Mouse (Mus musculus) limb, embryonic 15.5 days (tissue): ENCODE measurements around the gene Fut11. TPM values are rescaled to one million over a fixed set of nuclear protein-coding genes. Genes with fewer than 3 reads are reported as not detected.

Source experiments
- ATAC-seq: fragments of 200-750 bp; cut with Nextera tagmentation; 2 replicates; pipeline ENCODE4 v1.8.0; 2017; ENCODE audit warnings: low read depth, moderate TSS enrichment; ENCODE audit not compliant: insufficient number of reproducible peaks, low FRiP score, low TSS enrichment
- H3K27ac ChIP-seq: fragments of 300-500 bp; sonication (generic); 2 replicates; pipeline ENCODE4 v1.5.1; 2015; ENCODE audit warnings: moderate library complexity, mild to moderate bottlenecking, inconsistent platforms
- H3K27me3 ChIP-seq: fragments of 300-500 bp; sonication (generic); 2 replicates; pipeline ENCODE4 v1.6.1; 2015; ENCODE audit warnings: inconsistent platforms
- H3K36me3 ChIP-seq: fragments of 300-500 bp; sonication (generic); 2 replicates; pipeline ENCODE4 v1.6.1; 2015; ENCODE audit warnings: inconsistent platforms
- H3K4me1 ChIP-seq: fragments of 300-500 bp; sonication (generic); 2 replicates; pipeline ENCODE4 v1.6.1; 2015; ENCODE audit warnings: inconsistent platforms
- H3K4me2 ChIP-seq: fragments of 300-500 bp; sonication (generic); 2 replicates; pipeline ENCODE4 v1.6.1; 2015; ENCODE audit warnings: mild to moderate bottlenecking, inconsistent platforms
- H3K4me3 ChIP-seq: fragments of 300-500 bp; sonication (generic); 2 replicates; pipeline ENCODE4 v1.5.1; 2015; ENCODE audit warnings: mild to moderate bottlenecking, inconsistent platforms
- H3K9ac ChIP-seq: fragments of 300-500 bp; sonication (generic); 2 replicates; pipeline ENCODE4 v1.6.1; 2015; ENCODE audit warnings: inconsistent platforms
- H3K9me3 ChIP-seq: fragments of 300-500 bp; sonication (generic); 2 replicates; pipeline ENCODE4 v1.6.1; 2016; ENCODE audit warnings: inconsistent platforms
- WGBS: fragments of 180-500 bp; shearing (Covaris S2); methylation state at CpG from one replicate; pipeline ENCODE4 v1.1.7; 2015; 5-methylcytosine and 5-hydroxymethylcytosine counted together
- polyA plus RNA-seq: library from polyadenylated mRNA; unstranded; fragments of >200 nt; fragmentation: Nextera tagmentation; extraction: Ambion mirVana; gene quantifications from 2 replicates; pipeline ENCODE4 v1.2.1, GENCODE M21; 2015

Gene Fut11
- polyA plus RNA-seq = 31.9 and 33.5 TPM in 2 replicates

DNA sequence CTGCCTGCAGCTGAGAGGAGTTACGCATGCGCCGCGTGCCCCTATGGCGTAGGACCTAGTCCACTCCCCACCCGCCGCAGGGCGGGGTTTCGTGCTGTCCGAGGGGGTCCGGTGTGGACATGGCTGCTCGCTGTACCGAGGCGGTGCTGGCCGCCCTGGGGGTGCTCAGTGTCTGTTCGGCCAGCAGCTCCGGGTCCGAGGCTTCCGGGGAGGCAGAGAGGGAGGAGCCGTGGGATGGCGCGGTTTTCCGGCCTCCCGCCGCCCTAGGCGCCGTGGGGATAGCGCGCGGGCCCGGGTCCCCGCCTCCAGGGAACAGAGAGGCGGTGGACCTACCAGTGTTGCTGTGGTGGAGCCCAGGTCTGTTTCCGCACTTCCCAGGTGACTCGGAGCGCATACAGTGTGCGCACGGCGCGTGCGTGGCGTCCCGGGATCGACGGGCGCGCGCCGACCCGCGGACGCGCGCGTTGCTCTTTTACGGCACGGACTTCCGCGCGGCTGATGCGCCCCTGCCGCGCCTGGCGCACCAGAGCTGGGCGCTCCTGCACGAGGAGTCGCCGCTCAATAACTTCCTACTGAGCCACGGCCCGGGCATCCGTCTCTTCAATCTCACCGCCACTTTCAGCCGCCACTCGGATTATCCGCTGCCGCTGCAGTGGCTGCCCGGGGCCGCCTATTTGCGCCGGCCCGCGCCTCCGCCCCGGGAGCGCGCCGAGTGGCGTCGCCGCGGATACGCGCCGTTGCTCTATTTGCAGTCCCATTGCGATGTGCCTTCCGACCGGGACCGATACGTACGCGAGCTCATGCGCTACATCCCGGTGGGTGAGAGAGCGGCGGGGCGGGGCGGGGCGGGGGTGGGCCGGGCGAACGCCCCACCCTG is at the start of gene Fut11:
TSS of gene Fut11 (plus strand) at position 85 of the 877 bp plus-strand sequence.
- Histone ChIP-seq H3K4me3 (peak within 1 kb of the TSS; percentile 96), H3K4me1 (peaks cover 36% of the 10 kb centered on the region), H3K27ac (peak within 1 kb of the TSS; percentile 98), H3K9ac (peak within 1 kb of the TSS; percentile 98), H3K9me3 (no peaks in the 10 kb centered on the region), H3K4me2 (peak within 1 kb of the TSS; percentile 69), H3K36me3 (peaks cover 53% of the 10 kb centered on the region), H3K27me3 (no peaks in the 10 kb centered on the region)
- peak; percentile 87 for ATAC-seq
- under 1% methylated on average over 111 of the region's 111 CpGs for WGBS

DNA sequence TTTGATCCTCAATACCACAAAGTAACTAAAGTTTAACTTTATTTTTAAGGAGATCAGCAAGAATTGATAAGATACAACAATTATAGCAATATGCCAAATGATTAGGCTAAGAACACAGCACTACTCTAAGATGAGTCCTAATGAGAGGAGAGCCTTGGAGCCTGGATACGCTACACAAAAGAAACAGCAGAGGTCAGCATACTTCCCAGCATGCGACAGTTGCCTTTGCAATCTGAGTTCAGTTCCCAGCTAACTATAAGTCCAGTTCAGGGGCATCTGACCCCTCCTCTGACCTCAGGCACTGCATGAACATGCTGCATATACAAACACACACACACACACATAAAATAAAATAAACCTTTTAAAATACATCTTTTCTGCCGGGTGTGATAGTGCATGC is 49.2 kb upstream of the Fut11 start:
- Histone ChIP-seq H3K9me3 (no peaks in the 10 kb centered on the region), H3K4me2 (no peak overlapping the region), H3K27me3 (no peaks in the 10 kb centered on the region), H3K4me3 (no peak overlapping the region), H3K9ac (no peak overlapping the region), H3K4me1 (no peaks in the 10 kb centered on the region), H3K27ac (no peak overlapping the region), H3K36me3 (no peaks in the 10 kb centered on the region)
- no peak for ATAC-seq
- WGBS = 43% methylated on average over 3 of the region's 3 CpGs

DNA sequence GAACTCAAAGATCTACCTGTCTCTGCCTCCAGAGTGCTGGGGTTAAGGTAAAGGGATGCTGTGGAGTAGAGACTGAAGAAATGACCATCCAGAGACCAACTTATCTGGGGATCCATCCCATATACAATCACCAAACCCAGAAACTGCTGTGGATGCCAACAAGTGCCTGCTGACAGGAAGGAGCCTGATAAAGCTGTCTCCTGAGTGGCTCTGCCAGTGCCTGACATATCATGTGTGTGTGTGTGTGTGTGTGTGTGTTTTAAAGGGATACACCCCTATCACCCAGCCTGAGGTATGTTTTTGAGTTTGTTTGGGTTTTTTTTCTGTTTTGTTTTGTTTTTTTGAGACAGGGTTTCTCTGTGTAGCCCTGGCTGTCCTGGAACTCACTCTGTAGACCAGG is 48.4 kb upstream of the Fut11 start:
- Histone ChIP-seq H3K27ac (no peak overlapping the region), H3K27me3 (no peaks in the 10 kb centered on the region), H3K36me3 (no peaks in the 10 kb centered on the region), H3K9ac (no peak overlapping the region), H3K4me1 (no peaks in the 10 kb centered on the region), H3K4me2 (no peak overlapping the region), H3K4me3 (no peak overlapping the region), H3K9me3 (no peaks in the 10 kb centered on the region)
- no peak for ATAC-seq

DNA sequence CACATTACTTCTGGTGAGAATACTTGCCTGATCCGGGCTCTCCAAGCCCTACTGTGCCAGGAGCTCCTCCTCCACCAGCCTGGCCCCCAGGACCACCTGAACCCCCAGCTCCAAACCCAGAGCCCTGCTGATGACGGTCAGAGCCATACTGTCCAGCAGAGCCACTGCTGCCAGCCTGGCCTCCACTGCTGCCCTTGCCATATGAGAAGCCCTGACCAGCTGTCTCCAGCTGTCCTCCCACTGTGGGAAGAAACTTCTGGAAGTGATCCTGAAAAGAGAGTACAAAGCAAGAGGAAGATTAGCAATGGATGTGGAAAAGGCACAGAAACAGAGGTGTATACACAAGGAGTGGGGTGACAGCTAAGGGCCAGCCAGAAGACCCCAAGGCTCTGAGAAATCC is 43.8 kb upstream of the Fut11 start:
- Histone ChIP-seq H3K9ac (no peak overlapping the region), H3K27me3 (no peaks in the 10 kb centered on the region), H3K36me3 (no peaks in the 10 kb centered on the region), H3K4me1 (no peaks in the 10 kb centered on the region), H3K4me2 (no peak overlapping the region), H3K4me3 (no peak overlapping the region), H3K27ac (no peak overlapping the region), H3K9me3 (no peaks in the 10 kb centered on the region)
- no peak for ATAC-seq
- WGBS = 70% methylated on average over 2 of the region's 2 CpGs

DNA sequence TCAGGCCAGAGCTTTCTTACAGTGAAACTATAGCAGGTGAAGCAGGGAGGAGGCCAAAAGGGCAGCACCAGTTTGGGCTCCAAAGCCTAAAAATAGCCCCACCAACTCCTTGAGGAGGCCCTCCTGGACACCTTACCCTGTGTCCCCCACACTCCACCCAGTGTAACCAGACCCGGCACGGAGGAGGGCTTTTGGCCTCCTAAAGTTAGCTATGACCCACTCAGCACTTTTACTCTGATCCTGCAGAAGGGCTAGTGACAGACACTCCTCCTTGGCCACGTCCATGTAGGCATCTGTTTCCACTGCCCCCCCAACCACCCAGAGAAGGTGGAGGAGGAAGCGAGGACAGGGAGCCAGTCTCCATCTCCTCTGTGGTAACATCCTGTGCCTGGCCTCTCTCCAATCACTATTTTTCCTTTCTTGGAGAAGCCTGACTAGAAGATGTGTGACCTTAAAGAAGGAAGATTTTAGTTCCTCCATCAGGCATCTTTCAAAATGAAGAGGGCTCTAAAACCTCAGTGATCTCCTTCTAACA is 43.0 kb upstream of the Fut11 start:
- WGBS = 63% methylated on average over 4 of the region's 4 CpGs

DNA sequence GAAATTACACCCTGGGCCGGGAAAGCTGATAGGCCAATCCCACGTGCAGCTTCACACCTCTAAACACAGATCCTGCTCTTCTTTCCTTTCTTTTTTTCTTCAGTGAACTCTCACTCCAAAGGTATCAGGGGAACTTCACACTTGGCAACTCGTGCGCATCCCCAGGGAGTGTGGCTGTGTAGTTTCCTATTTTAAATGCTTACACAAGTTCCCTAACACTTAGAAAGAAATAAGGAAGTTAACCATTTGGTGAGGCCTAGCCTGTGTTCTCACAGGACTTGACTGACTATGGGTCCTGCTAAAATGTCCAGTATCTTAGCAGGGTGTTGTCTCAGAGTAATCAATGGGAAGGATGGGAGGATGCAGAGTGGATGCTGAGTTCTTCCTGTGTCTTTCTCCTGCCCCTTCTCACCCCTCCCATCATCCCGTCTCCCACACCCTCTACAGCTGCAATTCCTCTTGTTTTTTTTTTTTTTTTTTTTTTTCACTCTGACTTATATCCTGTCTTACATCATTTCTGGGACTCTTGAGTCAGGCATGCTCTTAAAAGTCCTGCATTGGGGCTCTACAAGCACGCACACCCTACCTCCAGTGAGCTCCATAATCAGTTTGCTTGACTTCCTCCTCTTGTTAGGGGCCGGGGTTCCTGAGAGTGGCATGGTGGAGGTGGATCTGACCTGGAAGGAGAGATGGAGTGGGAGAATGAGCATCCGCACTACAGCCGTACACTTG is 39.9 kb upstream of the Fut11 start:
- no peak for ATAC-seq
- WGBS = 67% methylated on average over 9 of the region's 9 CpGs
- Histone ChIP-seq H3K36me3 (no peaks in the 10 kb centered on the region), H3K9ac (no peak overlapping the region), H3K4me2 (no peak overlapping the region), H3K27me3 (no peaks in the 10 kb centered on the region), H3K4me1 (no peaks in the 10 kb centered on the region), H3K27ac (no peak overlapping the region), H3K4me3 (no peak overlapping the region), H3K9me3 (no peaks in the 10 kb centered on the region)

More for the DNA sequence above, 43.0 kb upstream of the Fut11 start:
- no peak overlapping the region for H3K4me3 ChIP-seq
- H3K27ac ChIP-seq = no peak overlapping the region
- no peaks in the 10 kb centered on the region for H3K4me1 ChIP-seq
- no peak overlapping the region for H3K4me2 ChIP-seq
- H3K36me3 ChIP-seq = no peaks in the 10 kb centered on the region
- 0 out of 2 replicates have a peak, but pooled peaks have one; percentile 36 for ATAC-seq
- H3K9me3 ChIP-seq = no peaks in the 10 kb centered on the region
- H3K27me3 ChIP-seq = no peaks in the 10 kb centered on the region
- no peak overlapping the region for H3K9ac ChIP-seq

DNA sequence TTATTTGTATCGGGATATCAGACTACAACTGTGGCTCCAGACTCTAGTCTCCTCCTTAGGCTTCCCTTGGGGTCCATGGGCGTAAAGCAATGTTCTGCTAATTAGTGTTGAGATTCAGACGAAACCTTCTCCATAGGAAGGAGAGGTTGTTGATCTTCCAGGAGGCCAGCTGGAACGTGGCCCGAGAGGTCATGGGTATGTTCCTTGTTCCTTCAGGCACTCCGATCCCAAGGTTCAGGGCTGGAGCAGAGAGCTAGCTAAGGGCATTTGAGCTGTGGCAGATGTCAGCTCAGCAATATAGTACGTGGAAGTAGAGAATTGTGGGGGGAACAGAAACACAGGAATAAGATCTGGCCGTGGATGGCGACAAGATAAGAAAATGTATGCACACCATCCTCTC is 39.0 kb upstream of the Fut11 start:
- H3K4me2 ChIP-seq = no peak overlapping the region
- WGBS = 72% methylated on average over 9 of the region's 9 CpGs
- peaks cover 6% of the 10 kb centered on the region for H3K4me1 ChIP-seq
- ATAC-seq = no peak
- no peaks in the 10 kb centered on the region for H3K27me3 ChIP-seq
- H3K36me3 ChIP-seq = no peaks in the 10 kb centered on the region
- no peaks in the 10 kb centered on the region for H3K9me3 ChIP-seq
- H3K27ac ChIP-seq = no peak overlapping the region
- H3K4me3 ChIP-seq = no peak overlapping the region
- no peak overlapping the region for H3K9ac ChIP-seq

DNA sequence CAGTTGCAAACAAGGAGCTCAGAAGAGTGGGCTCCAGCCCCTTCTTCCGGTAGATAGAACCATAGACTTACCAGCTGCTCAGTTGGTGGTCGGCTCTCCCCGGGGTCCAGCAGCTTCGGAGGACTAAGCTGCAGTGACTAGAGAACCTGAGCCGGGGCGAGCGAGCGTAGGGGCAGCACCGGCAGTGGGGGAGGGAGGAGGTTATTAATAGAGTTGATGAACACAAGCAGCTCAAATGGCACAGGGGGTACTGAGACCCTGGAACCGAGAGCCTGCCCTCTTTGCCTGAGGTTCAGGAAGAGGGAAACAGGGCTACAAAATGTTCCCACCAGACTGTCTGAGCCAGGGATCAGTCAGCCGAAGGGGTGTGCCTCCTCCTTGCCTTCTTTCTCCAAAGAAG is 38.4 kb upstream of the Fut11 start, which contains the start of gene Myoz1:
TSS of gene Myoz1 (minus strand) at position 180 of the 400 bp plus-strand sequence.
- H3K27me3 ChIP-seq = no peaks in the 10 kb centered on the region
- H3K9ac ChIP-seq = no peak within 1 kb of the TSS
- no peak within 1 kb of the TSS for H3K4me2 ChIP-seq
- H3K4me1 ChIP-seq = peaks cover 9% of the 10 kb centered on the region
- H3K9me3 ChIP-seq = no peaks in the 10 kb centered on the region
- WGBS = 49% methylated on average over 11 of the region's 11 CpGs
- H3K4me3 ChIP-seq = no peak within 1 kb of the TSS
- no peak for ATAC-seq
- no peaks in the 10 kb centered on the region for H3K36me3 ChIP-seq
- no peak within 1 kb of the TSS for H3K27ac ChIP-seq

DNA sequence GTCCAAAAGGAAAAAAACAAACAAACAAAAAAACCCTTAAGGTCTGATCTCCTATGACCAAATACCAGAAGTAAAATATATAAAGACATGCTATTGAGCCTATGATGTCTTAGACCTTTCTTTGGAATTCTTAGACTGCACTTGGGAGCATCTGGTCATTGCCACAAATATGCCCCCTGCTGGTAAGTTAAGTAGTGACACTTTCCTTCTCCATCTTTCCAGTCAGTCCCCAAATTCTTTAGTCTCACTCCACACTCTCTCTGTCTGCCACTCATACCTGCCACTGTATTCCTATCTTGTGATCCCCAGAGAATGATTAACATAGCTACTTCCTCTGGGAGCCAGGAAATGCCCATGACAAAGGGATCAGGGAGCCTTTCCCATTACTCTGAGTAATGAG is 36.4 kb upstream of the Fut11 start:
- Histone ChIP-seq H3K27ac (no peak overlapping the region), H3K9me3 (no peaks in the 10 kb centered on the region), H3K4me1 (peaks cover 22% of the 10 kb centered on the region), H3K27me3 (no peaks in the 10 kb centered on the region), H3K9ac (no peak overlapping the region), H3K36me3 (no peaks in the 10 kb centered on the region), H3K4me2 (no peak overlapping the region), H3K4me3 (no peak overlapping the region)
- no peak for ATAC-seq

DNA sequence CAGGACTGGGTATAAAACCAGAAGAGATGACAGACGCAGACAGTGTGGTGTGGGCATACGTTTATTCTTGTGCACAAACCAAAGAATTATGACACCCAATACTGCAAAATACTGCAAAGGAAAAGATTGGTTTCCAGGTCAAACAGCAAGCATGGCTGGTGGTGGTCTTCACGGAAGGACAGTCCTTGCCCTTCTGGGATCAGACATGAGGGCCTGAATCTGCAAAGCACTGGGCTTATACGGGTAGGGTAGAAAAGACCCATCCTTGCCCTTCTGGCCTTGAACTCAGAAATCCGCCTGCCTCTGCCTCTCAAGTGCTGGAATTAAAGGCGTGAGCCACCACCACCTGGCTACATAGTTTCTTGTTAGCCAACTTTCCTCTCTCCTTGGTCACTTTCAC is 35.9 kb upstream of the Fut11 start:
- WGBS = 81% methylated on average over 6 of the region's 6 CpGs

DNA sequence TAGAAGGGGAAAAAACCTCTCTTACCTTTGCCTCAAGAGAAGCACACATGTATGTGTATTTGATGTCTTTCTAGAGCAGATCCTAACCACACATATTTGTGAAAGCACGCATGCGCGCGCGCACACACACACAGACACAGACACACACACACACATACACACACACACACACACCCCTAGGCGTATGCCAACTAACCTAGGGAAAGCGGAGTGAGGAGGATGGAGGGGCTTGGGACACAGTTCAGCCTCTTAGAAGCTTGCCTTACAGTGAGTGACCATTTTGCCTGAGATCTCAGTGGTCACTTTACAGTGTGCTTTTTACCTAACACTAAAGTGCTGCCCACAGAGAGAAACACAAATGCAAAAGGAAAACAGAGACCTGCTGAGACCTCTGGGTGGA is 35.1 kb upstream of the Fut11 start:
- peaks cover 30% of the 10 kb centered on the region for H3K4me1 ChIP-seq
- no peaks in the 10 kb centered on the region for H3K36me3 ChIP-seq
- no peak overlapping the region for H3K4me2 ChIP-seq
- H3K27me3 ChIP-seq = no peaks in the 10 kb centered on the region
- no peak overlapping the region for H3K4me3 ChIP-seq
- H3K9ac ChIP-seq = no peak overlapping the region
- H3K9me3 ChIP-seq = no peaks in the 10 kb centered on the region
- WGBS = 97% methylated on average over 7 of the region's 7 CpGs
- no peak for ATAC-seq
- no peak overlapping the region for H3K27ac ChIP-seq

More for the DNA sequence above, 35.9 kb upstream of the Fut11 start:
- Histone ChIP-seq H3K4me2 (no peak overlapping the region), H3K9ac (no peak overlapping the region), H3K27ac (no peak overlapping the region), H3K4me1 (peaks cover 24% of the 10 kb centered on the region), H3K36me3 (no peaks in the 10 kb centered on the region), H3K27me3 (no peaks in the 10 kb centered on the region), H3K4me3 (no peak overlapping the region), H3K9me3 (no peaks in the 10 kb centered on the region)
- no peak for ATAC-seq
